Mouse (Mus musculus) kidney, adult 2 months (tissue): Measurements from ENCODE around the gene Dpp6. TPM values are rescaled to one million over a fixed set of nuclear protein-coding genes. Genes with fewer than 3 reads are reported as not detected.

Experiments used
- DNase-seq: peaks from one replicate; pipeline ENCODE4 v3.0.0; 2021
- H3K27ac ChIP-seq: fragments of 200-500 bp; 2 replicates; pipeline ENCODE4 v1.5.1; 2012; ENCODE audit warnings: low read depth, low read length, control low read depth, inconsistent platforms; ENCODE audit not compliant: insufficient read depth
- H3K27me3 ChIP-seq: fragments of 200-500 bp; replicated peaks from 2 replicates; pipeline ENCODE4 v1.6.1; 2012; ENCODE audit warnings: mild to moderate bottlenecking, moderate library complexity, low read length, inconsistent platforms; ENCODE audit not compliant: control insufficient read depth, insufficient read depth
- H3K36me3 ChIP-seq: fragments of 200-500 bp; 2 replicates; pipeline ENCODE4 v1.6.1; 2012; ENCODE audit warnings: mild to moderate bottlenecking, moderate library complexity, low read length, inconsistent platforms; ENCODE audit not compliant: control insufficient read depth, insufficient read depth
- H3K4me1 ChIP-seq: fragments of 200-500 bp; 2 replicates; pipeline ENCODE4 v1.6.1; 2011; ENCODE audit warnings: low read length; ENCODE audit not compliant: control insufficient read depth, insufficient read depth
- H3K4me3 ChIP-seq: fragments of 200-500 bp; 2 replicates; pipeline ENCODE4 v1.5.1; 2011; ENCODE audit warnings: mild to moderate bottlenecking, low read depth, low read length, control low read depth; ENCODE audit not compliant: insufficient read depth
- CTCF ChIP-seq: fragments of 200-500 bp; conservative IDR thresholded peaks from 2 replicates; pipeline ENCODE4 v1.5.1; 2011; ENCODE audit warnings: low read depth, mild to moderate bottlenecking, control low read depth, low read length, moderate library complexity, mixed read lengths; ENCODE audit not compliant: insufficient read depth, insufficient read length
- POLR2A ChIP-seq: fragments of 200-500 bp; IDR thresholded peaks from one replicate; pipeline ENCODE4 v1.6.1; 2011; ENCODE audit warnings: low read depth, low read length, control low read depth
- WGBS: fragments of 180-500 bp; shearing (Covaris S2); methylation state at CpG from one replicate; pipeline ENCODE4 v1.1.7; 2018; 5-methylcytosine and 5-hydroxymethylcytosine counted together
- polyA plus RNA-seq: library from polyadenylated mRNA; depleted of rRNA; stranded (reverse); fragments of >200 nt; gene quantifications from 2 replicates; pipeline ENCODE4 v1.2.3, GENCODE M21; 2012

Gene Dpp6
- polyA plus RNA-seq, 1 experiment = 0.61 TPM

- H3K27ac ChIP-seq = no peak overlapping the region
- no peaks in the 10 kb centered on the region for H3K27me3 ChIP-seq
- no peak for DNase-seq
- H3K36me3 ChIP-seq = no peaks in the 10 kb centered on the region
- no peaks in the 10 kb centered on the region for H3K4me1 ChIP-seq
- 28% methylated on average over 3 of the region's 3 CpGs for WGBS
- H3K4me3 ChIP-seq = no peak overlapping the region
- TF ChIP-seq POLR2A = no peak
Observed at GRCm38 (mm10) chr5:27324346-27324928, 507.4 kb downstream of the Dpp6 start.

DNA sequence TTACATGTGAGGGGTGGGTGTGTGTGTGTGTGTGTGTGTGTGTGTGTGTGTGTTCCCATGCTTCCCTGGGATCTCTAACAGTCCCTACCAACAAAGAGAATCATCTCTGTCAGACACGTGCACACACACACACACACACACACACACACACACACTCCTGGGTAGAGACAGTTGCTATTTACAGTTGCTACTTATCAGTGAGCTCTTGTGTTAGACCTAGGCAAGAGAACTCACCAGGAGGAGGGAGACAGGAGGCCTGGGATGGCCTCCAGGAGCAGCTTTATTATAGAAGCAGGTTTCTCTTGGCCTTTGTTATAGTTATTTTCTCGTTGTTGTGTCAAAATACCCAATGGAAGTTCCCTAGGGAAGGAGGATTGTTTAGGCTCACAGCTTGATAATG lies 519.7 kb downstream of the Dpp6 start:
- no peak overlapping the region for H3K27ac ChIP-seq
- no peaks in the 10 kb centered on the region for H3K36me3 ChIP-seq
- no peak overlapping the region for H3K4me3 ChIP-seq
- no peak for DNase-seq
- TF ChIP-seq POLR2A (no peak), CTCF (no peak)
- no peaks in the 10 kb centered on the region for H3K27me3 ChIP-seq
- H3K4me1 ChIP-seq = no peaks in the 10 kb centered on the region
- WGBS = 84% methylated on average over 2 of the region's 2 CpGs

DNA sequence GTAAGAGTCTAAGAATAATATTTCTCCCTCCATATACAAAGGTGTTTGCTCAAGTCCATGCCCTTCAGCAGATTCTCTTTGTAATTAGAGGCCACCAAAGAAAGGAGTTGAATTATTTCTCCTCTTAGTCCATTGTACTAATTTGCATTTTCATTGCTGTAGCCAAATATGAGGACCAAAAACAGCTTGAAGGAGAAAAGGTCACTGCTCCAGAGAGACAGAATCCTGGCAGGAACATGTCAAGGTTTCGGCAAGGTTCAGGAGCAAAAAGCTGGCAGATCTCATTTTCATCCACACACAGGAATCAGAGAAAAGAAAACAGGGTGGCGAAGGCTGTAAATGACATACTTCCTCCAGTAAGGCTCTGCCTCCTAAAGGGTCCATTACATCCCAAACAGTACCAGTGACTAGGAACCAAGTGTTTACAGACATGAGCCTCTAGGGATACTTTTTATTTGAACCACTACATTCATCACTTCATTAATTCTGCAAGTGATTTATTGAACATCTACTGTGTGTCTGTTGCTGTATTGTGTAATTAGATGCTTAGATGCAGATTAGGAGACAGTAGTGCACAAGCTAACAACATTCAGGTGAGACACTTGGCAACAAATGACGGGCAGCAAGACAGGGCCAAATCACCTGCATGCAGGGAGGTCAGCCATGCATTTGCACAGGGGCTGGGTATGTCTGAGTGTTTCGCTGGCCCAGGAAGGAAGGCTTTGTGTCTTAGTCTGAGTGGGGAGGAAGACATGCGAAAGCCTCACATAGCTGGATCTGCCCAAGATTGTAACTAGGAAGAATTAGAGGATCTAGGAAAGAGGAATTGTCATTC lies 522.4 kb downstream of the Dpp6 start:
- 68% methylated on average over 5 of the region's 5 CpGs for WGBS
- Histone ChIP-seq H3K36me3 (no peaks in the 10 kb centered on the region), H3K4me1 (no peaks in the 10 kb centered on the region), H3K27me3 (no peaks in the 10 kb centered on the region), H3K27ac (no peak overlapping the region), H3K4me3 (no peak overlapping the region)
- TF ChIP-seq POLR2A (no peak), CTCF (no peak)
- no peak for DNase-seq

GRCm38 (mm10) chr5:27342276-27342675 lies 525.3 kb downstream of the Dpp6 start:
- Histone ChIP-seq H3K27ac (no peak overlapping the region), H3K4me1 (no peaks in the 10 kb centered on the region), H3K36me3 (no peaks in the 10 kb centered on the region), H3K27me3 (no peaks in the 10 kb centered on the region), H3K4me3 (no peak overlapping the region)
- no peak for DNase-seq
- 60% methylated on average over 6 of the region's 6 CpGs for WGBS
- TF ChIP-seq CTCF (no peak), POLR2A (no peak)

GRCm38 (mm10) chr5:27343626-27344025 lies 526.6 kb downstream of the Dpp6 start:
- TF ChIP-seq POLR2A = no peak
- no peak for TF ChIP-seq CTCF
- DNase-seq = no peak
- H3K27ac ChIP-seq = no peak overlapping the region
- H3K4me1 ChIP-seq = no peaks in the 10 kb centered on the region
- WGBS = 56% methylated on average over 1 of the region's 1 CpGs
- H3K4me3 ChIP-seq = no peak overlapping the region
- no peaks in the 10 kb centered on the region for H3K27me3 ChIP-seq
- H3K36me3 ChIP-seq = no peaks in the 10 kb centered on the region

GRCm38 (mm10) chr5:27348181-27349095 lies 531.4 kb downstream of the Dpp6 start:
- Histone ChIP-seq H3K27me3 (no peaks in the 10 kb centered on the region), H3K4me1 (no peaks in the 10 kb centered on the region), H3K27ac (no peak overlapping the region), H3K4me3 (no peak overlapping the region), H3K36me3 (no peaks in the 10 kb centered on the region)
- no peak for DNase-seq
- no peak for TF ChIP-seq CTCF
- TF ChIP-seq POLR2A = no peak
- 70% methylated on average over 5 of the region's 5 CpGs for WGBS

DNA sequence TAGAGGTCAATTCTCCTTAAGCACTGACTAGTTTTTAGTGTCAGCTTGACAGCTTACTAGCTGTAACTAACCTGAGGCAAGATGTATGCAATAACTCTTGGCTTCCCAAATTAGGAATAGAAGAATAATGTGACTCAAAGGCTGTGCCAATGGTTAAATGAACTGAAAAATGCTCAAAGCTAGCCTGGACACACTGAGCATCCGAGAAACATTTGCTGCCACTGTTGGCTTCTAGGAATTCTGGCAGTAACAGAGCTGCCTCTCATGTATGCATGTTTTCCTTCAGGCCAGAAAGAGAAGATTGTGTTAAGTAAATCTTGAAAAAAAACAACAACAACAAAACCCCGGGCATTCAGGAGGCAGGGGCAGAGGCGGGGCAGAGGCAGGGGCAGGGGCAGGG lies 540.6 kb downstream of the Dpp6 start:
- Histone ChIP-seq H3K4me3 (no peak overlapping the region), H3K27ac (no peak overlapping the region), H3K27me3 (no peaks in the 10 kb centered on the region), H3K4me1 (no peaks in the 10 kb centered on the region), H3K36me3 (no peaks in the 10 kb centered on the region)
- no peak for DNase-seq
- 45% methylated on average over 3 of the region's 3 CpGs for WGBS
- TF ChIP-seq POLR2A (no peak), CTCF (no peak)
